Mouse (Mus musculus) megakaryocyte, embryonic 14.5 days (primary cell): Measurements from ENCODE around the gene Ppox. TPM values are rescaled to one million over a fixed set of nuclear protein-coding genes. Genes with fewer than 3 reads are reported as not detected.

Experiments used
- H3K27me3 ChIP-seq: replicated peaks from 2 replicates; pipeline ENCODE3; 2012; ENCODE audit warnings: inconsistent platforms
- H3K36me3 ChIP-seq: replicated peaks from 2 replicates; pipeline ENCODE3; 2012; ENCODE audit warnings: low read length, inconsistent platforms, mixed read lengths
- H3K4me1 ChIP-seq: 2 replicates; pipeline ENCODE4 v1.6.1; 2012; ENCODE audit warnings: inconsistent platforms
- H3K4me3 ChIP-seq: replicated peaks from 2 replicates; pipeline ENCODE3; 2012; ENCODE audit warnings: moderate library complexity, mild to moderate bottlenecking, inconsistent platforms
- H3K9me3 ChIP-seq: 2 replicates; pipeline ENCODE4 v1.6.1; 2012; ENCODE audit warnings: inconsistent platforms
- FLI1 ChIP-seq: IDR thresholded peaks from 2 replicates; pipeline ENCODE4 v1.6.1; 2012; ENCODE audit warnings: low read length, inconsistent platforms, mixed read lengths
- GATA1 ChIP-seq: IDR thresholded peaks from 3 replicates; pipeline ENCODE4 v1.6.1; 2012; ENCODE audit warnings: mixed read lengths, low read length, inconsistent platforms, borderline replicate concordance
- polyA plus RNA-seq: library from polyadenylated mRNA; stranded (reverse); fragments of >175 nt; gene quantifications from 2 replicates; pipeline ENCODE4 v1.2.3, GENCODE M21; 2012; ENCODE audit warnings: low replicate concordance; ENCODE audit not compliant: insufficient read depth

The Ppox gene
- polyA plus RNA-seq, 1 experiment, result 17.0 TPM

DNA sequence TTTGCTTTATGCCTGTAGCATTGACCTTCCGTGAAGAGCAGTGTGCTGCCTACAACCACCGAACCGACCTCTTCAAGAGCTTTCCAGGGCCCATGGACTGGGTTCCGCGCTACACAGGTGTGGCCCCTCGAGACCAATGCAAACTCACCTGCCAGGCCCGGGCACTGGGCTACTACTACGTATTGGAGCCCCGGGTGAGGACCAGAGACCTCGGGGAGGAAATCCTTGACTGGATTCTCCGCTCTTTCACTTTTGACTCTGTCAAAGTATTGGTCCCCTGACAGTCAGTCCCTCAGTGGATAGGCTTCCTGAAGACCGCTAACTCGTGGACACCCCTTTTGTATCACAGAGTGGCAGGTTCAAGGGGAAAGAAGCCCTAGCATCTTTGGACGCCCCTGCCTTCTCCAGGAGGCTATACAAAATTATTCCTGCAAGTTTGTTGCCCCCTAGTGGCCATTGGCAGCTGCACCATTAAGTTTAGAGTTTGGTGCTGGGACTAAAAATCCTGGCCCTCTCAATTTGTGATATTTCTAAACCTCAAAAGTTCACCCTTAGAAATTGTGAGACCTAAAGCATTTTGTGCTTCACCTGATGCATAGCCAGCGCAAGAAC is 23.9 kb downstream of the Ppox start:
- Histone ChIP-seq H3K4me3 (peak overlapping the region; percentile 85), H3K4me1 (peaks cover 48% of the 10 kb centered on the region), H3K27me3 (peaks cover 49% of the 10 kb centered on the region), H3K9me3 (no peaks in the 10 kb centered on the region), H3K36me3 (no peaks in the 10 kb centered on the region)
- TF ChIP-seq FLI1, result no peak
- no peak for TF ChIP-seq GATA1

DNA sequence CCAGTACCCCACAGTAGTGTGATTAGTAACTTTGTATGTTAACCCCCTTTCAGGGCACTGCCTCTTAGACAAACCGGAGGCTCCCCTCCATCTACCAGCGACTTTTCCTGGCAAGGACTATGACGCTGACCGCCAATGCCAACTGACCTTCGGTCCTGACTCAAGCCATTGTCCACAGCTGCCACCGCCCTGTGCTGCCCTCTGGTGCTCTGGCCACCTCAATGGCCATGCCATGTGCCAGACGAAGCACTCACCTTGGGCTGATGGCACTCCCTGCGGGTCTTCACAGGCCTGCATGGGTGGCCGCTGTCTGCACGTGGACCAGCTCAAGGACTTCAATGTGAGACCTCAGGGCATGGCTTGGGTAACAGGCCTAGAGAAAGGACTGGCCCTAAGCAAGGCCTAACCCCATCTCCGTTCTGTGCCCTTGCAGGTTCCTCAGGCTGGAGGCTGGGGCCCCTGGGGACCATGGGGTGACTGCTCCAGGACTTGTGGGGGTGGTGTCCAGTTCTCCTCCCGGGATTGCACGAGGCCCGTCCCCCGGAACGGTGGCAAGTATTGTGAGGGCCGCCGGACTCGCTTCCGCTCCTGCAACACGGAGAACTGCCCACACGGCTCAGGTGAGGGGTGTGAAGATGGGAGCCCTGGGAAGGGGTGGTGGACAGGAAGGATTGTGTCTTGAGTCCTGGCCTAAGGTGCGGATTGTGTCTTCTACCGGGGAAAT is 24.7 kb downstream of the Ppox start:
- peaks cover 55% of the 10 kb centered on the region for H3K4me1 ChIP-seq
- H3K9me3 ChIP-seq, result no peaks in the 10 kb centered on the region
- H3K27me3 ChIP-seq, result peaks cover 44% of the 10 kb centered on the region
- no peaks in the 10 kb centered on the region for H3K36me3 ChIP-seq
- no peak for TF ChIP-seq FLI1
- TF ChIP-seq GATA1, result no peak
- peak overlapping the region; percentile 14 for H3K4me3 ChIP-seq

DNA sequence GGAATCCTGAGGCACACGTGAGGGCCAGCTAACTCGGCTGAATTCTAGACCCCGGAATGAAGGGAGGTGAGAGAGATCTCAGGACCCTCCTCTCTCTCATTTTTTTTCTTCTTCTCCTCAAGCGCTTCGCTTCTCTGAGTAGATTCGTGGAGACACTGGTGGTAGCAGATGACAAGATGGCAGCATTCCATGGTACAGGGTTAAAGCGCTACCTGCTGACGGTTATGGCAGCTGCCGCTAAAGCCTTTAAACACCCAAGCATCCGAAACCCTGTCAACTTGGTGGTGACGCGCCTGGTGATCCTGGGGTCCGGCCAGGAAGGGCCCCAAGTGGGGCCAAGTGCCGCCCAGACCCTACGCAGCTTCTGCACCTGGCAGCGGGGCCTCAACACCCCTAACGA is 28.6 kb downstream of the Ppox start:
- TF ChIP-seq GATA1 (no peak), FLI1 (no peak)
- H3K4me1 ChIP-seq, result peaks cover 73% of the 10 kb centered on the region
- H3K27me3 ChIP-seq, result peaks cover 25% of the 10 kb centered on the region
- no peaks in the 10 kb centered on the region for H3K36me3 ChIP-seq
- no peak overlapping the region for H3K4me3 ChIP-seq
- no peaks in the 10 kb centered on the region for H3K9me3 ChIP-seq

DNA sequence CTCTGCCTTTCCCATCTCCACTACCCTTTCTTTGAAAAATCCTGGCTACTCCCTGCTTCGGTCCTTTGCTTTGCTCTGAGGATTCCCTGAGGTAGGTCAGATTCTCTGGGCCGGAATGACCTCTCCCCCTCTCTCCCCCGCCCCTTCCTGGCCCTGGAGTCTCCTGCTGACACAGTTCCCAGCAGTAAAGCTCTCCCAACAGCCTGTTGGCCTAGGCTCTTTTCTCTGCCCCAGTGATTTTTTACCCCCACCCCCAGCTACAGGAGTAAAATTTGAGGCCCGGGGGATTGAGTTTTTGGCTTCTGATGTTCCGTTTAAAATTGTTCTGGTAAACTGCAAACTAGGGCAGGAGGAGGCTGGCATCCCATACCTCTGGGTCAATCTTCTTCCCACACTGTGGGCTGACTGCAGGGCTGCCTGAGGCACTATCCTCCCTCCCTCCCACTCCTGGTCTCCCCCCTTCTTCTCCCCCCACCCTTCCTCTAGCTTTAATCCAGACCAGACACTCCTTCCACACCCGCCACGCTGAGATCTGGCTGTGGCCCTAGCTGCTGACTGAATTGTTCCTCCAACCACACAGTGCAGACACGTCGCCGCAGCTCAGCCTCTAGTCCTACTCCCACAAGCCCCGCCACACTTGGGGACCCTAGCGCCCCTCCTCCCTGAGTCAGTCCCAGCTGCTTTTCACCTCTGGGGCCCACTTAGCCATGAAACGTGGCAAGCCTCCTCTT is 29.2 kb downstream of the Ppox start:
- Histone ChIP-seq H3K4me1 (peaks cover 71% of the 10 kb centered on the region), H3K27me3 (peaks cover 25% of the 10 kb centered on the region), H3K4me3 (no peak overlapping the region), H3K9me3 (no peaks in the 10 kb centered on the region), H3K36me3 (no peaks in the 10 kb centered on the region)
- TF ChIP-seq FLI1, result no peak
- no peak for TF ChIP-seq GATA1

DNA sequence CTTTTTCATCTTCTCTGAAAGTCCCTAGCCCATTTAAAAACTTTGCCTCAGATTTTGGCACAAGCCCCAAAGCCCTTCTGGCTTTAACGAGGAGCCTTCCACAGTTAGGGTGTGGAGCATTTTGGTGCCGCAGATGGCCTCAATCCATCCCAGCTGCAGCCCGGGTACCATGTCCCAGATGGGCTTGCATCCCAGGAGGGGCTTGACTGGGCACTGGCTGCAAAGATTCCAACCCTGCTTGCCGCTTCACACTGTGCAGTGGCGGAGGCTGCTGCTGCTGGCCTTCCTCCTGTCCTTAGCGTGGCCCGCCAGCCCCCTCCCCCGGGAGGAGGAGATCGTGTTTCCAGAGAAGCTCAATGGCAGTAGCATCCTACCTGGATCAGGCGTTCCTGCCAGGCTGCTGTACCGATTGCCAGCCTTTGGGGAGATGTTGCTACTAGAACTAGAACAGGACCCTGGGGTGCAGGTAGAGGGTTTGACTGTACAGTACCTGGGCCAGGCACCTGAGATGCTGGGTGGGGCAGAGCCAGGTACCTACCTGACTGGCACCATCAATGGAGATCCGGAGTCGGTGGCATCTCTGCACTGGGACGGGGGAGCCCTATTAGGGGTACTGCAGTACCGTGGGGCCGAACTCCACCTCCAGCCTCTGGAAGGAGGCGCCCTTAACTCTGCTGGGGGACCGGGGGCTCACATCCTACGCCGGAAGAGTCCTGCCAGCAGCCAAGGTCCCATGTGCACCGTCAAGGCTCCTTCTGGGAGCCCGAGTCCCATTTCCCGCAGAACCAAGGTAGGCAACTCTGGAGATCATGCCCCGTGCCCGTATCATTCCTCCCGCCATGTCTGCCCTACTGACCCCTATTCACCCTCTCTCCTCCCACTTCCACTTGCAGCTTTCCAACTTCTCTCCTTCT is 30.0 kb downstream of the Ppox start, which contains the start of gene Ndufs2:
Gene Ndufs2 (minus strand): TSS at position 709 of the 914 bp plus-strand sequence.
- H3K36me3 ChIP-seq, result no peaks in the 10 kb centered on the region
- H3K27me3 ChIP-seq, result peaks cover 25% of the 10 kb centered on the region
- peaks cover 69% of the 10 kb centered on the region for H3K4me1 ChIP-seq
- TF ChIP-seq GATA1, result no peak
- TF ChIP-seq FLI1, result no peak
- peak within 1 kb of the TSS; percentile 4 for H3K4me3 ChIP-seq
- H3K9me3 ChIP-seq, result no peaks in the 10 kb centered on the region

DNA sequence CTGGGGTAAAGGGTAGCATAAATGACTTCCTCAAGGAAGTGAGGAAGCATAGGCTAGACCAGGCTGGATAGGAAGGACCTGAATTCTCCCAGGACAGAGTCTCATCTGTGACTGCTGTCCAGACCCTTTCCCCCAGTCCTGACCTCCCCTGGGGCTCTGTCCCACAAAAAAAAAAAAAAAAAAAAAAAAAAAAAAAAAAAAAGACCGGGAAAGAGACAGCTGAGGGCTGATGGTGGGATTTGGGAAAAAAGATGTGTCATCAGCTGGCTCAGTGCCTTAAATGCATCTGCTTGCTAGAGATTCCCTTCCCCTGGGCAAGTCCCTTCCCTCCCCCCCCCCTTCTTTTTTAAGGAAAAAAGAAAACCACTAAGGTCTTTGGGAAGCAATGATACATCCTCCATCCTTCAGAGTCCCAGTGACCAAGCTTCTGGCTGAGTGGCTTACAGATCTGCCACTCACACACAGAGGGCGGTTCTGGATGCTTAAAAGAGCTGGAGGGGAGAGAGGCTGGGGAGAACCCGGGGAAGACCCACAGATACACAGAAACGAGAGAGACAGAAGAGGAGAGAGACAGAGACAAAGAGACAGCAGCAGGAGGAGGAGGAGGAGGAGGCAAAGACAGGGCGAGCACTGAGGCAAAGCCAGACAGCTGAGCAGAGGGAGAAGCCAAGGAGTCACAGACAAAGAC is 30.9 kb downstream of the Ppox start, which contains the start of gene Adamts4:
Gene Adamts4 (plus strand): TSS at position 509 of the 688 bp plus-strand sequence.
- Histone ChIP-seq H3K27me3 (peaks cover 25% of the 10 kb centered on the region), H3K36me3 (peaks cover 7% of the 10 kb centered on the region), H3K4me1 (peaks cover 77% of the 10 kb centered on the region), H3K9me3 (no peaks in the 10 kb centered on the region), H3K4me3 (peak within 1 kb of the TSS; percentile 4)
- TF ChIP-seq FLI1 (no peak), GATA1 (no peak)

- Histone ChIP-seq H3K36me3 (peaks cover 18% of the 10 kb centered on the region), H3K4me1 (peaks cover 74% of the 10 kb centered on the region), H3K4me3 (peak overlapping the region; percentile 97), H3K27me3 (peaks cover 17% of the 10 kb centered on the region), H3K9me3 (no peaks in the 10 kb centered on the region)
- no peak for TF ChIP-seq GATA1
- no peak for TF ChIP-seq FLI1
Observed at GRCm38 (mm10) chr1:171248386-171249226, 32.4 kb downstream of the Ppox start.

DNA sequence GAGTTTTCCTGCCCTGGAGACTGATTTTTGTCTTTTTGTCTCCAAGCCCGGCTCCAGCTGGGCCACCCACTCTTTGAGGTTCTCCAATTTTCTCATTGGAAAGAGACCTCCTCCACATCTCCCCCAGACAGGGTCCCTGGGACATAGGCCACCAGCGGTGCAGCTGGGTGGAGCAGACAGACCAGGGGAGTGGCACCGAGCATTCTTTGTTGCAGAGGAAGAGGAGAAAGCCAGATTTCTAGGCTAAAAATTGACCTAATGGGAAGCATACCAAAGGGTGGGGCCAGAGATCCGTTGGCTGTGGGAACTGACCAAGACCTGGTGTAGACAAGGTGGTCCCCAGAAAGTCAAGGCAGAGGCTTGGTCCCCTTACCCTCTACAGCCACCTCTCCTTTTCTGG is 33.1 kb downstream of the Ppox start:
- Histone ChIP-seq H3K27me3 (peaks cover 12% of the 10 kb centered on the region), H3K4me1 (peaks cover 76% of the 10 kb centered on the region), H3K36me3 (peaks cover 25% of the 10 kb centered on the region), H3K9me3 (no peaks in the 10 kb centered on the region), H3K4me3 (peak overlapping the region; percentile 97)
- TF ChIP-seq FLI1 (no peak), GATA1 (no peak)
